Mouse (Mus musculus) heart, adult 2 months (tissue): ENCODE measurements around the gene Zfp385a.

Source experiments
- CTCF ChIP-seq: fragments of 200-600 bp; IDR thresholded peaks from 2 replicates; pipeline ENCODE4 v1.8.1; 2022; ENCODE audit warnings: antibody characterized with exemption, mild to moderate bottlenecking, moderate library complexity
- POLR2A ChIP-seq: fragments of 200-500 bp; IDR thresholded peaks from 2 replicates; pipeline ENCODE4 v1.6.1; 2011; ENCODE audit warnings: mild to moderate bottlenecking, low read depth, low read length, control low read depth; ENCODE audit not compliant: insufficient read depth

DNA sequence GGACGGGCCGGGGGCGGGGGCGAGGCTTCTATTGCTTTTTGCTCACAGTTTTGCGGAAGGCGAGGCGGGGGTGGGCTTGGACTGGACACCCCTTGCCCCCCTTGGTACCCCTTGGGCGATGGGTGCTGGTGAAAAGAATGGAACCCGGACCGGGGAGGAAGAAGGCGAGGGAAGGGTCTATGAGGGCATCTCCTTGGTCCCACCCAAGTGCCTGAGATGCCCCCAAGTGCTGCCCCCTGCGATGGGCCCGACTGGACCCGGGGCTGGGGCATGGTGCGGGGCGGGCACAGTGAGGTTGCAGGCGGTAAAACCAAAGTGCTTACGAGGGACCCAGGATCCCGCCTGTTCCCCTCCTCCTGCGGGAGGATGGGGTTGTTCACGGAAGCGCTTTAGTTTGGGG lies 25.7 kb downstream of the Zfp385a start:
- no peak for TF ChIP-seq CTCF
- TF ChIP-seq POLR2A: no peak
